16 mouse cellular contexts compared by ENCODE assay signal in the genomic region with DNA sequence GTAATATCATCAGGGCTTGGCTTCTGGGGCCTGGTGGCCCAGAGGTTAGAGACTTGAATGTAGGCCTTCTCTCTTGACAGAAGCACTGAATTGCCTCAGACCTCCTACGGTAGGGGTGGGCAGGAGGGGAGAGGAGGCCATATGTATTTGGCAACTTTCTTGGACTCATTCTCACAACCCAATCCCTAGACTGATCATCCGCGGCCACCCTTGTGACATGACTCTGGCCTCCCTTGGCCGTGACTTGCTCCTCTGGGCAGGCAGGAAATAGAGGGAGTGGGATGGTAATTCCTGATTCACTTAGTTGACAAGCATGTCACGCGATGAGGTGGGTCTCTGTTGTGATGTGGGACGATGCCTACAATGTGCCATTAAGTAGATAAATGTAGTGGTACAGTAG. TPM values are rescaled to one million over a fixed set of nuclear protein-coding genes. Genes with fewer than 3 reads are reported as not detected.
DNase-seq lines count a peak whose midpoint lies in the region; ATAC-seq and TF ChIP-seq lines count a peak whose summit lies in the region.
"Had no signal": no experiment of that assay in that cellular context is flagged by ENCODE, and none has a peak within 500 bp of the region (broad histone marks: within the 10 kb centered on the region; RNA-seq: fewer than 3 reads in every experiment).

No protein-coding gene starts in this region.

- H3K27me3 ChIP-seq in forebrain, embryonic 13.5 days = peaks cover 6% of the 10 kb centered on the region; the same call in 1 of the 2 replicates
- no peaks in the 10 kb centered on the region for H3K27me3 ChIP-seq in forebrain, embryonic 14.5 days (replicated peaks; ENCODE audit: control insufficient read depth, insufficient read depth, low read length)
- H3K27me3 ChIP-seq in heart, embryonic 16.5 days (ENCODE audit: control insufficient read depth, insufficient read depth, low read length) = no peaks in the 10 kb centered on the region; the same call in 1 of the 2 replicates
- peaks cover 12% of the 10 kb centered on the region for H3K27me3 ChIP-seq in neural tube, embryonic 13.5 days
- H3K27me3 ChIP-seq in stomach, postnatal 0 days (ENCODE audit: control insufficient read depth, insufficient read depth, low read length) = no peaks in the 10 kb centered on the region
- H3K27me3 ChIP-seq: lung, embryonic 15.5 days; midbrain, embryonic 15.5 days had no signal

- WGBS in forebrain, embryonic 13.5 days = 86% methylated on average over 7 of the region's 7 CpGs
- WGBS in forebrain, embryonic 14.5 days = 96% methylated on average over 7 of the region's 7 CpGs
- WGBS in heart, embryonic 16.5 days = 89% methylated on average over 7 of the region's 7 CpGs
- 82% methylated on average over 7 of the region's 7 CpGs for WGBS in neural tube, embryonic 13.5 days
- WGBS in stomach, postnatal 0 days = 85% methylated on average over 7 of the region's 7 CpGs

- no peak for DNase-seq in forebrain, embryonic 14.5 days (ENCODE audit: low spot score)
- DNase-seq in heart, adult 8-10 months (ENCODE audit: low spot score) = no peak
- DNase-seq in neural tube, embryonic 10.5 days (ENCODE audit: extremely low spot score, low spot score) = no peak
- DNase-seq in stomach, postnatal 0 days (ENCODE audit: low spot score) = no peak
- no peak for DNase-seq in gastrocnemius, postnatal 14 days
- DNase-seq: cerebellum, adult 11-12 months; cerebellum, postnatal 25 days; kidney, adult 9 months; kidney, postnatal 4 days had no signal

- no peaks in the 10 kb centered on the region for H3K36me3 ChIP-seq in forebrain, embryonic 13.5 days (ENCODE audit: poor library complexity, severe bottlenecking)
- 0 out of 2 replicates have a peak, but pooled peaks cover 6% of the 10 kb centered on the region for H3K36me3 ChIP-seq in forebrain, embryonic 14.5 days (ENCODE audit: control insufficient read depth, insufficient read depth, low read length)
- H3K36me3 ChIP-seq in heart, embryonic 16.5 days (ENCODE audit: control insufficient read depth, insufficient read depth) = no peaks in the 10 kb centered on the region
- no peaks in the 10 kb centered on the region; the same call in 1 of the 2 replicates for H3K36me3 ChIP-seq in neural tube, embryonic 13.5 days
- no peaks in the 10 kb centered on the region for H3K36me3 ChIP-seq in stomach, postnatal 0 days (ENCODE audit: control insufficient read depth, insufficient read depth, low read length)
- H3K36me3 ChIP-seq: liver, embryonic 12.5 days; lung, embryonic 15.5 days; midbrain, embryonic 15.5 days had no signal

- no peak for TF ChIP-seq EP300 in stomach, postnatal 0 days (optimal IDR thresholded peaks at IDR 0.05)

- H3K9me3 ChIP-seq in forebrain, embryonic 13.5 days (replicated peaks) = no peaks in the 10 kb centered on the region
- H3K9me3 ChIP-seq in forebrain, embryonic 14.5 days (replicated peaks; ENCODE audit: control insufficient read depth, low read length) = no peaks in the 10 kb centered on the region
- H3K9me3 ChIP-seq in heart, embryonic 16.5 days (replicated peaks; ENCODE audit: control insufficient read depth, low read length) = no peaks in the 10 kb centered on the region
- no peaks in the 10 kb centered on the region for H3K9me3 ChIP-seq in neural tube, embryonic 13.5 days
- no peaks in the 10 kb centered on the region for H3K9me3 ChIP-seq in stomach, postnatal 0 days (ENCODE audit: control insufficient read depth, low read length)
- H3K9me3 ChIP-seq: liver, embryonic 12.5 days; lung, embryonic 15.5 days; midbrain, embryonic 15.5 days had no signal

- peak overlapping the region; percentile 10; the same call in 1 of the 2 replicates for H3K27ac ChIP-seq in forebrain, embryonic 13.5 days
- no peak overlapping the region for H3K27ac ChIP-seq in forebrain, embryonic 14.5 days (ENCODE audit: low read depth, low read length)
- peak overlapping the region; percentile 97 for H3K27ac ChIP-seq in heart, embryonic 16.5 days (ENCODE audit: low read length)
- H3K27ac ChIP-seq in neural tube, embryonic 13.5 days (replicated peaks) = peak overlapping the region; percentile 64
- peak overlapping the region; percentile 89 for H3K27ac ChIP-seq in stomach, postnatal 0 days (replicated peaks)
- H3K27ac ChIP-seq: liver, embryonic 12.5 days; midbrain, embryonic 15.5 days had no signal

- intact Hi-C loops in gastrocnemius, postnatal 14 days (cut with DNase I; ENCODE audit: low total_unique reads) = no loop called here

- peaks cover 49% of the 10 kb centered on the region for H3K4me1 ChIP-seq in forebrain, embryonic 13.5 days
- H3K4me1 ChIP-seq in forebrain, embryonic 14.5 days (ENCODE audit: control insufficient read depth, insufficient read depth, low read length) = peaks cover 24% of the 10 kb centered on the region
- peaks cover 38% of the 10 kb centered on the region for H3K4me1 ChIP-seq in heart, embryonic 16.5 days (ENCODE audit: control insufficient read depth, insufficient read depth, low read length)
- peaks cover 59% of the 10 kb centered on the region for H3K4me1 ChIP-seq in neural tube, embryonic 13.5 days (replicated peaks)
- peaks cover 13% of the 10 kb centered on the region for H3K4me1 ChIP-seq in stomach, postnatal 0 days (replicated peaks; ENCODE audit: control insufficient read depth, insufficient read depth)

- TF ChIP-seq CTCF in stomach, postnatal 0 days (IDR thresholded peaks at IDR 0.05; ENCODE audit: low read depth) = no peak

- no peak overlapping the region for H3K9ac ChIP-seq in forebrain, embryonic 13.5 days
- no peak overlapping the region for H3K9ac ChIP-seq in forebrain, embryonic 14.5 days (ENCODE audit: low read length)
- no peak overlapping the region for H3K9ac ChIP-seq in heart, embryonic 16.5 days (ENCODE audit: low read length)
- 0 out of 2 replicates have a peak overlapping the region, but pooled peaks have one; percentile 41 for H3K9ac ChIP-seq in neural tube, embryonic 13.5 days
- H3K9ac ChIP-seq in stomach, postnatal 0 days (ENCODE audit: low read length) = no peak overlapping the region
- H3K9ac ChIP-seq: liver, embryonic 12.5 days; midbrain, embryonic 15.5 days had no signal

- no peak overlapping the region for H3K4me3 ChIP-seq in forebrain, embryonic 13.5 days
- H3K4me3 ChIP-seq in forebrain, embryonic 14.5 days (ENCODE audit: low read depth, low read length) = no peak overlapping the region
- H3K4me3 ChIP-seq in heart, embryonic 16.5 days (ENCODE audit: low read length) = no peak overlapping the region
- H3K4me3 ChIP-seq in neural tube, embryonic 13.5 days = no peak overlapping the region
- H3K4me3 ChIP-seq in stomach, postnatal 0 days (ENCODE audit: low read depth, low read length) = no peak overlapping the region
- H3K4me3 ChIP-seq: liver, embryonic 12.5 days; lung, embryonic 15.5 days; midbrain, embryonic 15.5 days had no signal

- ATAC-seq in forebrain, embryonic 13.5 days = no peak
- no peak for ATAC-seq in forebrain, embryonic 14.5 days
- no peak for ATAC-seq in heart, embryonic 16.5 days (replicated peaks; ENCODE audit: extremely low read depth, insufficient read depth, low FRiP score)
- no peak for ATAC-seq in neural tube, embryonic 13.5 days (ENCODE audit: low read depth)
- ATAC-seq in stomach, postnatal 0 days (ENCODE audit: low FRiP score, low TSS enrichment) = no peak
- ATAC-seq: hindbrain, embryonic 16.5 days; liver, embryonic 12.5 days; midbrain, embryonic 15.5 days had no signal

- no peak overlapping the region for H3K4me2 ChIP-seq in forebrain, embryonic 13.5 days
- H3K4me2 ChIP-seq in forebrain, embryonic 14.5 days (ENCODE audit: low read length) = no peak overlapping the region
- H3K4me2 ChIP-seq in heart, embryonic 16.5 days (ENCODE audit: low read depth, low read length) = no peak overlapping the region
- no peak overlapping the region for H3K4me2 ChIP-seq in neural tube, embryonic 13.5 days
- no peak overlapping the region for H3K4me2 ChIP-seq in stomach, postnatal 0 days (replicated peaks; ENCODE audit: low read depth)
- H3K4me2 ChIP-seq: liver, embryonic 12.5 days; lung, embryonic 15.5 days; midbrain, embryonic 15.5 days had no signal

RNA-seq across cellular contexts. Expression of a gene that starts 37.7 kb away (rescaled TPM):
- 70.4 and 70.9 TPM in 2 replicates for polyA plus RNA-seq in forebrain, embryonic 13.5 days (2015; fragmentation: Nextera tagmentation; extraction: Ambion mirVana)
- polyA plus RNA-seq in forebrain, embryonic 14.5 days (2014; fragmentation: Nextera tagmentation; extraction: Ambion mirVana) = 75.5 and 80.8 TPM in 2 replicates
- 97.6 and 105 TPM in 2 replicates for polyA plus RNA-seq in heart, embryonic 16.5 days (2015; fragmentation: Nextera tagmentation; extraction: Ambion mirVana)
- total RNA-seq in heart, adult 8-10 months (2022) = 100 to 1,000 TPM; 301 to 345 (median 322) TPM
- 64.2 and 69.4 TPM in 2 replicates for polyA plus RNA-seq in neural tube, embryonic 13.5 days (2015; fragmentation: Nextera tagmentation; extraction: Ambion mirVana)
- polyA plus RNA-seq in stomach, postnatal 0 days (2015; fragmentation: Nextera tagmentation; extraction: Ambion mirVana) = 54.7 and 55.4 TPM in 2 replicates
- total RNA-seq in gastrocnemius, postnatal 14 days (2021) = 100 to 1,000 TPM; 127 to 132 TPM
